Mouse (Mus musculus): ENCODE data around the gene Ncmap.
"Not testable (repeated sequence)": the region's sequence is repeated elsewhere in the genome, so short reads cannot be mapped to it uniquely, and the experiment has no call there.

The Ncmap gene

GRCm38 (mm10) chr4:135401881-135402280 lies 3.9 kb upstream of the Ncmap start:
- no peak for DNase-seq (ENCODE audit: low spot score in 2 of 2)

- no peak for DNase-seq (ENCODE audit: low spot score in 2 of 2)
Measured at GRCm38 (mm10) chr4:135397551-135397950, 476 bp downstream of the Ncmap start.

- no peak for DNase-seq (ENCODE audit: low spot score in 2 of 2)
Measured at GRCm38 (mm10) chr4:135396303-135396702, 1.7 kb downstream of the Ncmap start.

- no peak for DNase-seq (ENCODE audit: low spot score in 2 of 2)
Measured at GRCm38 (mm10) chr4:135395375-135395774, 2.7 kb downstream of the Ncmap start.

DNA sequence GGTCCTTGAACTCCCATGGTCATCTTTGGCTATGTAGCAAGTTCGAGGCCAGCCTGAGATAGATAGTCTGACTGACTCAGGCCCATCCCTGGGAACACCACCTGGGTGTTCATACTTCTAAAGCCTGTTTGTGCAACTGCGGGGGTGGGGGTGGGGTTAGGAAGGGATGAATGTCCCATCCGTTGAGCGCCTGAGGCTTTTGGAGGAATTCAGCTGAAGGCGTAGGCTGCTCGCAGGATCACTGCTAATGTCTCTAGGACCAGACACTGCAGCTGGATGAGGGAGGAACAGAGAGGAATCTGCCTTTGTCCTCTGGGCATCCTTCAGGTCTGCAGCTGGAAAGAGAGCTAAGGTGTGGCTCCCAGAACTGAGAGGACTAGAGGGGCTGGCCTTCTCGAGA lies 3.4 kb downstream of the Ncmap start:
- DNase-seq (ENCODE audit: low spot score in 2 of 2): no peak

GRCm38 (mm10) chr4:135393381-135393780 lies 4.6 kb downstream of the Ncmap start:
- no peak for DNase-seq (ENCODE audit: low spot score in 2 of 2)

DNA sequence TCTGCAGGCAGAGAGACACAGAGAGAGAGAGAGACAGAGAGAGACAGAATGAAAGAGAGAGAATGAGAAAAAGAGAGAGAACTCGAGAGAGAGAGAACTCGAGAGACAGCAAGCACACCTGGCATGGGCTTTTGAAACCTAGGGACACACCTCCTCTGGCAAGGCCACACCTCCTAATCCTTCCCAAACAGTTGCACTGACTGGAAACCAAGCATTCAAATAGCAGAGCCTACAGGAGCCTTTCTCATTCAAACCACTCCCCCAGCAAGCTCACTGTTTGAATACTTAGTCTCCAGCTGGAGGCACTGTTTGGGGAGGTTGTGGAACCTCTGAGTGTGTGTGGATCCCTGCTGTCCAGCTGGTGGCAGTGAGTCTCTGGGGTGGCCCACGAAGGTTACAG lies 5.2 kb downstream of the Ncmap start:
- DNase-seq (ENCODE audit: low spot score in 2 of 2): no peak

DNA sequence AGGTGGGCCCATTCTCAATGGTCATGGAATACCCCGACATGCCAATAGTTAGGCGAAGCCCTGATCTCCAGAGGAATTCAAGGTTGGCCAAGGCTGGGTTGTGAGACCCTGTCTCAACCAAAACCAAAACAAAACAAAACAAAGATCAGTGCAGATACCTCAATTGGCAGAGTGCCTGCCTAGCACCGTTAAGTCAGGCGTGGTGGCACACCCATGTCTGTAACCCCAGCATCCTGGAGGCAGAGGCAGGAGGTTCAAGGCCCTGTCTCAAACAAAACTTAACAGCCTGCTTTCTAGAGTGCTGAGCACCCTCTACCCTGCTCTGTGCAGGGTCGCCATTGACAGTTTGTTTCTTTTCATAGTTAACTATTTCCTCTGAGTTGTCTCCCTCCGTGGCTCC lies 7.0 kb downstream of the Ncmap start:
- DNase-seq (ENCODE audit: low spot score in 2 of 2): no peak

DNA sequence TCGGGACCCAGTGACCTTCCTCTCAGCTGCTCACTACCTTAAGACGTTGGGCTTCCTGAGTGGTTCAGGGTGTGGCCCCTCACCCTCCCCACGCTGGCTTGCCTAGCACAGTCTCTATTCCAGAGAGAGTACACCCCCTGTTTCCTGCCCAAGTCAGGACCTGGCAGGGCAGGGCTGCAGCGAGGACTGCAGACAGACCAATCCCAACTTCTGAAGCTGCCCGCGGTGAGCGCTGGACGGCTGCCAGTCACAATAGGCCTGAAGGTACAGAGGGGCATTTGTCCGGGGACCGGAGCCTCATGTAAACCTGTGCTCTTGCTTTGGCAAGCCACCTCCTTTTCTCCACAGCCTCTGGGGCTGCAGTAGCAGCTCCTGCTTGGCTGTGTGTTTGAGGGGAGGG lies 12.4 kb downstream of the Ncmap start:
- no peak for DNase-seq (ENCODE audit: low spot score in 2 of 2)

DNA sequence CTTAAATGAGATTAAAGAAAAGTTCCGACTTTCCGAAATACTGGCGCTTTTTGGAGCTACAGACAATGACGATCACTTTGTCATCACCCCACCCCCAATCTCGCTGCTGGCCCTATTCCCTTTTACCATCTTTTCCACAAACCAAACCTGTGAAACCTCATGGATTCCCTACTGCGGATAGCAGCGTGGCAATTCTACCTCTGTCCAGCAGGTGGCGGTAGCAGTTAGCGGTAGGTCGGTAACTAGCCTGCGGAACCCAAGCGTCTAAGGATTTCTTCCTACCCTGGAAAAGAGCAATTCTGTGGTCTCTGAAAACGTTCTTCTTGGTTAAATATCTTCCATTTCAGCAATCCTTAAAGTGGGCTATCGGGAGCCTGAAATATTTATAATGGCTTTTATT lies 15.7 kb downstream of the Ncmap start:
- DNase-seq (ENCODE audit: low spot score in 2 of 2): peak; percentile 52 to 68

DNA sequence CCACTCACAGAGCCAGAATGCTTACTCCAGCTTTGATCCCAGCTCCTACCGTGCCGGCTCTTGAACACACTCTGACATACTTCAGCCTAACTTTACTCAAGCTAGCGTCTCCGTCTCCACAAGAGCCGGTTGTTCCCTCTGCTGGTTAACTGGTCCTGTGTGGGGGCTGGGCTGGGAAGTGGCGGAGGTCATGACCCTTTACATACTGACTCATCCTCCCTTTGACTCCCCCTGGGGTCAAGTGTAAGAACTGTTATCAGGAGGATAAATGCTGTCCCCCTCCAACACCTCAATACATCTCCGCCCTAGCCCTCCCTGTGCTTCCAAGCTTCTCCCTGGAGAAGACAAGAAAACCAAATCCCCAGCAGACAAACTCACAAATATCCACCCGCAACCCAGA lies 16.7 kb downstream of the Ncmap start:
- no peak for DNase-seq (ENCODE audit: low spot score in 2 of 2)

DNA sequence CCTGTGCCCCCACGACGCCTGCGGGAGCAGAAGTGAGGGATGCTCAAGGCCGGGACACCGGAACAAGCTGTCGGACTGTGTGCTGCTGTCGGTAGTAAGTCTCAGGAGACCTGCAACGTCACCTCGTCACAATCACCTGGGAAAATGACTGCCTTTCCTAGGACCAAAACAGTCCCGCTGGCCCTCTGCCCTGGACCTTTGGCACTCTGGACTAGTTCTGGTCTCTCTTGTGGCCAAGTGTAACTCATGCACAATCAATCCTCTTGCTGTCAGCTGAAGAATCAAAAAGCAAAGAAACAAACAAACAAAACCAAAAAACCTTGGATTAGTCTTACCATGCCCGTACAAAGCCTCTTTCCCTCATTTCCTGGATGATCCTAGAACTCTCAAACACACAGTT lies 20.8 kb downstream of the Ncmap start:
- no peak for DNase-seq (ENCODE audit: low spot score in 2 of 2)

- DNase-seq (ENCODE audit: low spot score in 2 of 2): no peak
Measured at GRCm38 (mm10) chr4:135375444-135375843, 22.6 kb downstream of the Ncmap start.

DNA sequence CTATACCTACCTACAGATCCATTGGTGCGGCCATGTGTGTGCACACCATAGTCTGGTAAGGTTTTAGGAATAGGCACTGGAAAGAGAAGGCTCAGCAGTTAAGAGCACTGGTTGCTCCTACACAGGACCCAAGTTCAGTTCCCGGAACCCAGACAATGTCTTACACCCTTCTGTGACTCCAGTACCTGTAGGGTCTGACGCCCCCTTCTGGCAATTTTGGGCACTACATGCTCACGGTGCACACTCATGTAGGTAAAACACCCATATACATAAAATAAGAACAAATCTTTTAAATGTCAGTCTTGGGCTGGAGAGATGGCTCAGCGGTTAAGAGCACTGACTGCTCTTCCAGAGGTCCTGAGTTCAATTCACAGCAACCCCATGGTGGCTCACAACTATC lies 24.7 kb downstream of the Ncmap start:
- DNase-seq (ENCODE audit: low spot score in 2 of 2): no peak

DNA sequence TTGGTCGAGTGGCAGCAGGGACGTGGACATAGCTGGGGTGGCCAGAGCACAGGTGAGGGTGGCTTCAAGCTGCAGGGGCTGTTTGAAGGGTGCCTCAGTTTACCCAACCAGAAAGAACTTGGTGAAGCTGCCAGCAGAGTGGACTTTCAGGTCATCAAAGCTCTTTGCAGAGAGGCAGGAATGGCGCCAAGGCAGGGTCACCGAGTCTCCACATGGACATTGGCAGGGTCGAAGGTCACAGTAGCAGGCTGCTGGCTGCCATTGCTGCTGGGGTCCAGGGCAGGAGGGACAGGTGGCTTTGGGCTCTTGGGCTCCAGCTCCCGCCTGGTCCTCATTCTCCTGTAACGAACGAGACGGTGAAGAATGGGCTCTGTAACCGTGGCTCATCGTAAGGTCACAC lies 27.7 kb downstream of the Ncmap start:
- DNase-seq (ENCODE audit: low spot score in 2 of 2): no peak

DNA sequence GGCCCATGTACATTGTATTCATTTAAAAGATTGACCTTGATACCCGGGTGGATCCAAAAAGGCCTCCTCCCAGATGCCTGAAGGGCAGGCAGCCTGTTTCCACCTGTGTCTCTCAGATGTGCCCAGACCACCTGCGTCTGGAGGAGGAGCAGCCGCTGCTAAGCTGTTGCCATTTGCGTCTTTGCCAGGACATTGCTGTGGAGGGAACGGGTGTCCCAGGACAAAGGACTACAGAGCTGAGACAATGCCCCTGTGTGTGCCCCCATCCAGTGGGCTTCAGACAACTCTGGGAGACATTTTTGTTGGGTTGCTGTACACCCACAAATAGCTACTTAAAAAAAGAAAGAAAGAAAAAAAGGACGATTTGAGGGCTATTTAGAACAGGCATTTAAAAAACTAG lies 35.2 kb downstream of the Ncmap start:
- peak in 1 of 2 experiments; percentile 14 for DNase-seq (ENCODE audit: low spot score in 2 of 2)

GRCm38 (mm10) chr4:135361722-135362121 lies 36.3 kb downstream of the Ncmap start:
- DNase-seq (ENCODE audit: low spot score in 2 of 2): no peak

- DNase-seq (ENCODE audit: low spot score in 2 of 2): peak in 1 of 2 experiments; percentile 8
Measured at GRCm38 (mm10) chr4:135358736-135359135, 39.3 kb downstream of the Ncmap start.

- no peak for DNase-seq (ENCODE audit: low spot score in 2 of 2)
Measured at GRCm38 (mm10) chr4:135357221-135357920, 40.7 kb downstream of the Ncmap start.

DNA sequence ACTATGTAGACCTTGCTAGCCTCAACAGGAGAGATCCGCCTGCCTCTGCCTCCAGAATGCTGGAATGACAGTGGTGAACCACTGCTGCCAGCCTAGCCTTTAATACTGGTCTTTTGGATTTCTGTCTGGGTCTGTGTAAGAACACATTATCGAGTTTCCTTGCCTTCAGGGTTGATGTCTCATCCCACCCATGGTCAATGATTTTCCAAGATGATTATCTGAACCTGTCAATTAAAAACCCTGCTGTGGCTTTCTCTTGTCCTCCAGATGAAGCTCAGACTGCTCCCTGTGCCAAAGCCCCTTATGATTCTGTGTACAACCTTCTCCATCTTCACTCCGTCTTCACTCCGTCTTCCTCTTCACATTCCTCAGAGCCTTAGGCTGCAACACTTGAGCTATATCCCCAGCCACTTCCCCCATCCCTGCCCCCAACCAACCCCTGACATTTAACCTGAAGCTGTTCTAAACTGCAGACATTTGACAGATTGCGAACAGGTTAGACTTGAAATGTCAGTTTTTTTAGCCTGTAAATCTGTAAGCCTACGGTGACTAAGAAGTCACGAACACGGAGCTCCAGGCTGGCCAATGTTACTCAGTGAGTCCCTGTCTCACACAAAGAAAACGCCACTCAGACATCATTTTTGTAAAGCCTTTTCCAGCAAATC lies 42.0 kb downstream of the Ncmap start:
- DNase-seq (ENCODE audit: low spot score in 2 of 2): no peak

- DNase-seq (ENCODE audit: low spot score in 2 of 2): not testable (repeated sequence)
Measured at GRCm38 (mm10) chr4:135354751-135355150, 43.3 kb downstream of the Ncmap start.

DNA sequence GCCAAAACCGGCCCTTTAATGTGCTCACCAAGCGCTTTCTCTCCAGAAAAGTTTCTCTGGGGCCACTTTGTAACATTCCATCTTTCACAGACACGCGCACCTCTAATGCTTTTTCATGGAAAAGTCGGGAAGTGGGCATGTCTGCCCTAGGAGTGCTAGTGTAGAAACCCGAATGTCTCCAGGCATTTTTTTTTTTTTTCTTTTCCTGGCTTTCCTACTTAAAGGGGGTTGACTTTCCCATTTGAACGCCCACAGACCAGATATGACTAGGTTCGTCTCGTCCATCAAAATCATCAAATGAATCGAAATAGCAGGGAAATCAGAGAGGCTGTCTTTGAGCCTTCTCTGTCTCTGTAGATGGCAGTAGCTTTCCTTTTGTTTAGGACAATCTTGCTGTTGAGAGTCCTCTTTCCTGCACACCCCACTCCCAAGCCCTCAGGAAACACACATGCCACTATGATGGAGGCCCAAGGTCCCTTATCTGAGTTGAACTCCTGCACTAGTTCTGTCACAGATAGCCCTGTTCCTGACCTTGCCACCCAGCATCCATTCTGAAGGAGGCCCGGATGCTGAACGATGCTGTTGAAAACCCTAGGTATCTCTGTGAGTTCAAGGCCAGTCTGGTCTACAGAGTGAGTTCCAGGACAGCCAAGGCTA lies 44.1 kb downstream of the Ncmap start:
- DNase-seq (ENCODE audit: low spot score in 2 of 2): no peak

Measured in frontal cortex, postnatal 36 days (tissue).